Mouse (Mus musculus) CH12.LX (cell line): ENCODE results near the gene Tmem251. TPM values are rescaled to one million over a fixed set of nuclear protein-coding genes. Genes with fewer than 3 reads are reported as not detected.

ENCODE experiments used
- DNase-seq: peaks from one replicate; pipeline ENCODE4 v3.0.0-alpha.2; 2013; ENCODE audit errors: extremely low read depth
- H3K27ac ChIP-seq: 2 replicates; pipeline ENCODE4 v1.5.1; 2012; ENCODE audit warnings: low read depth, mild to moderate bottlenecking, control low read depth, moderate library complexity; ENCODE audit not compliant: insufficient read depth
- H3K27me3 ChIP-seq: replicated peaks from 2 replicates; pipeline ENCODE3; 2012; ENCODE audit warnings: inconsistent platforms
- H3K36me3 ChIP-seq, 2 experiments: replicated peaks in 1 of 2; 2 replicates each; pipeline versions ENCODE3 to v1.6.1; 2012; ENCODE audit warnings: inconsistent platforms in 1 of 2, low read length in 1 of 2, mild to moderate bottlenecking in 1 of 2, mixed read lengths in 1 of 2, moderate library complexity in 1 of 2; ENCODE audit not compliant: control insufficient read depth in 1 of 2, insufficient read depth in 1 of 2
- H3K4me1 ChIP-seq, 2 experiments: 2 replicates each; pipeline ENCODE4 v1.6.1; 2012; ENCODE audit warnings: inconsistent platforms in 1 of 2, moderate library complexity in 1 of 2; ENCODE audit not compliant: insufficient read depth in 2 of 2, control insufficient read depth in 1 of 2
- H3K4me2 ChIP-seq: 2 replicates; pipeline ENCODE4 v1.6.1; 2012; ENCODE audit warnings: low read depth, mild to moderate bottlenecking, control low read depth; ENCODE audit not compliant: poor library complexity, insufficient read depth, severe bottlenecking
- H3K4me3 ChIP-seq, 3 experiments: fragments of 150-350 bp in 1 of 3; sonication (generic) in 1 of 3; replicated peaks in 1 of 3; 2 replicates each; pipeline versions ENCODE3 to v1.5.1; 2011 to 2012; ENCODE audit warnings: low read depth in 2 of 3, low read length in 2 of 3, mild to moderate bottlenecking in 2 of 3, moderate library complexity in 2 of 3, control low read depth in 1 of 3, improper control_type of control experiment in 1 of 3, inconsistent platforms in 1 of 3, mixed read lengths in 1 of 3; ENCODE audit not compliant: poor library complexity in 1 of 3
- H3K79me2 ChIP-seq: replicated peaks from 2 replicates; pipeline ENCODE4 v1.6.1; 2012; ENCODE audit warnings: mild to moderate bottlenecking, moderate library complexity; ENCODE audit not compliant: control insufficient read depth, poor library complexity, insufficient read depth, severe bottlenecking; ENCODE audit errors: extremely low read depth
- H3K9ac ChIP-seq: 2 replicates; pipeline ENCODE4 v1.6.1; 2012; ENCODE audit warnings: low read depth, mild to moderate bottlenecking, control low read depth, moderate library complexity; ENCODE audit not compliant: insufficient read depth
- H3K9me3 ChIP-seq: replicated peaks from 2 replicates; pipeline ENCODE3; 2012; ENCODE audit warnings: low read length, inconsistent platforms, mixed read lengths
- CTCF ChIP-seq, 2 experiments: IDR thresholded peaks in 1 of 2; conservative IDR thresholded peaks in 1 of 2; 2 replicates each; pipeline ENCODE4 v1.5.1; 2011 to 2012; ENCODE audit warnings: low read depth in 2 of 2, low read length in 2 of 2, improper control_type of control experiment in 1 of 2, inconsistent platforms in 1 of 2, mild to moderate bottlenecking in 1 of 2, moderate library complexity in 1 of 2
- ELF1 ChIP-seq: IDR thresholded peaks from 2 replicates; pipeline ENCODE4 v1.6.1; 2014; ENCODE audit warnings: low read depth, mild to moderate bottlenecking, inconsistent platforms, low read length, improper control_type of control experiment
- EP300 ChIP-seq: IDR thresholded peaks from 2 replicates; pipeline ENCODE4 v1.6.1; 2011; ENCODE audit warnings: low read length, improper control_type of control experiment
- GABPA ChIP-seq: IDR thresholded peaks from 2 replicates; pipeline ENCODE4 v1.6.1; 2012; ENCODE audit warnings: low read depth, low read length, improper control_type of control experiment, inconsistent platforms; ENCODE audit not compliant: insufficient replicate concordance
- IRF4 ChIP-seq: IDR thresholded peaks from 2 replicates; pipeline ENCODE4 v1.6.1; 2014; ENCODE audit warnings: low read depth, mild to moderate bottlenecking, inconsistent platforms, low read length, improper control_type of control experiment
- MAX ChIP-seq: IDR thresholded peaks from 2 replicates; pipeline ENCODE4 v1.6.1; 2011; ENCODE audit warnings: low read length, improper control_type of control experiment
- MEF2A ChIP-seq: IDR thresholded peaks from 2 replicates; pipeline ENCODE4 v1.6.1; 2014; ENCODE audit warnings: low read depth, mild to moderate bottlenecking, inconsistent platforms, low read length, improper control_type of control experiment, borderline replicate concordance
- MXI1 ChIP-seq: IDR thresholded peaks from 2 replicates; pipeline ENCODE4 v1.6.1; 2011; ENCODE audit warnings: mild to moderate bottlenecking, low read depth, low read length, improper control_type of control experiment
- MYC ChIP-seq: IDR thresholded peaks from 2 replicates; pipeline ENCODE4 v1.6.1; 2011; ENCODE audit warnings: low read depth, mild to moderate bottlenecking, improper control_type of control experiment, low read length
- NRF1 ChIP-seq: IDR thresholded peaks from 2 replicates; pipeline ENCODE4 v1.6.1; 2014; ENCODE audit warnings: low read depth, mild to moderate bottlenecking, inconsistent platforms, low read length, improper control_type of control experiment, moderate library complexity
- POLR2AphosphoS2 ChIP-seq: IDR thresholded peaks from 2 replicates; pipeline ENCODE4 v1.6.1; 2011; ENCODE audit warnings: low read depth, low read length, improper control_type of control experiment
- SIN3A ChIP-seq: IDR thresholded peaks from 2 replicates; pipeline ENCODE4 v1.6.1; 2012; ENCODE audit warnings: low read length, improper control_type of control experiment, inconsistent platforms
- SMC3 ChIP-seq: IDR thresholded peaks from 2 replicates; pipeline ENCODE4 v1.6.1; 2011; ENCODE audit warnings: low read depth, low read length, improper control_type of control experiment
- TBP ChIP-seq: conservative IDR thresholded peaks from 2 replicates; pipeline ENCODE4 v1.6.1; 2011; ENCODE audit warnings: low read depth, low read length, improper control_type of control experiment
- TCF12 ChIP-seq: IDR thresholded peaks from 2 replicates; pipeline ENCODE4 v1.6.1; 2014; ENCODE audit warnings: low read depth, mild to moderate bottlenecking, inconsistent platforms, low read length, improper control_type of control experiment
- UBTF ChIP-seq: IDR thresholded peaks from 2 replicates; pipeline ENCODE4 v1.6.1; 2012; ENCODE audit warnings: low read depth, mild to moderate bottlenecking, inconsistent platforms, low read length, improper control_type of control experiment, moderate library complexity
- ZC3H11A ChIP-seq: IDR thresholded peaks from 2 replicates; pipeline ENCODE4 v1.6.1; 2012; ENCODE audit warnings: low read depth, mild to moderate bottlenecking, inconsistent platforms, low read length, improper control_type of control experiment
- ZKSCAN1 ChIP-seq: IDR thresholded peaks from 2 replicates; pipeline ENCODE4 v1.6.1; 2012; ENCODE audit warnings: low read depth, inconsistent platforms, low read length, improper control_type of control experiment, borderline replicate concordance
- ZMIZ1 ChIP-seq: IDR thresholded peaks from 2 replicates; pipeline ENCODE4 v1.6.1; 2012; ENCODE audit warnings: low read depth, mild to moderate bottlenecking, inconsistent platforms, low read length, improper control_type of control experiment
- ZNF384 ChIP-seq: IDR thresholded peaks from 2 replicates; pipeline ENCODE4 v1.6.1; 2012; ENCODE audit warnings: low read depth, low read length, improper control_type of control experiment, inconsistent platforms
- dilution Hi-C: fragments of 300-500 bp; cut with MboI; formaldehyde crosslinking; loops from 2 replicates; pipeline ENCODE4 v1.14.3; 2020; ENCODE audit warnings: low sequenced_read_pairs; ENCODE audit not compliant: extremely low pct_unique_long_range_greater_than_20kb, extremely low pct_ligation_motif_present
- in situ Hi-C: fragments of 300-500 bp; cut with MboI; formaldehyde crosslinking; loops from 3 replicates; pipeline ENCODE4 v1.14.3; 2019; ENCODE audit warnings: low sequenced_read_pairs, low pct_ligation_motif_present, low pct_unique_long_range_greater_than_20kb, mixed read lengths
- polyA plus RNA-seq: library from polyadenylated mRNA; unstranded; fragments of >175 nt; gene quantifications from 2 replicates; pipeline ENCODE4 v1.2.1, GENCODE M21; 2012; ENCODE audit warnings: low read depth; ENCODE audit not compliant: insufficient read length
- total RNA-seq, 2 experiments: library from RNA; depleted of rRNA; stranded (reverse); fragments of 300-350 nt in 1 of 2; fragments of >200 nt in 1 of 2; gene quantifications; 2 replicates each; pipeline ENCODE4 v1.2.3; 2012 to 2014

The Tmem251 gene
- total and polyA plus RNA-seq, 3 experiments, result 3.9 to 13.9 (median 11.1) TPM

DNA sequence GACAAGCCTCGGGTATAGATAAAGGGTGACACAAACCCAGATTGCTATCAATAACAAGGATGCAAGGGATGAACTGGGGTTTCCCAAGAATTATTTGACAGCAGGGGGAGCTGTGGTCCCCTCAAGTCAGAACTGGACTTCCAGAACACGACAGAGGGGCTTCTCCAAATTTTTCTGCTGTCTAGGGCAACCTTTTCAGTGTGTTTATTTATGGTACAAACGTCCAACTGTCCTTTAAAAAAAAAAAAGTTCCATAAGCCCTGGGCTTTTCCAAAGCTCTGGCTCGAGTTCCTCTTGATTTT, 40.5 kb upstream of the Tmem251 start:
- peak overlapping the region; percentile 59 for H3K9ac ChIP-seq
- no peaks in the 10 kb centered on the region for H3K9me3 ChIP-seq
- peaks cover 28% of the 10 kb centered on the region for H3K79me2 ChIP-seq
- peak; percentile 32 for TF ChIP-seq SMC3
- TF ChIP-seq CTCF (conservative IDR thresholded peaks at IDR 0.05 in 1 of 2, IDR thresholded peaks at IDR 0.05 in 1 of 2; ENCODE audit: low read depth in 2 of 2, low read length in 2 of 2), result peak; percentile 16 to 56; a peak in 3 of 4 replicates
- no peak for TF ChIP-seq GABPA
- TF ChIP-seq, all 38 proteins: peak for 2
- Histone ChIP-seq H3K27ac (peak overlapping the region; percentile 4; the same call in 1 of the 2 replicates), H3K4me1 (peaks cover 25 to 55% of the 10 kb centered on the region in 2 experiments), H3K27me3 (peaks cover 1% of the 10 kb centered on the region), H3K4me2 (peak overlapping the region; percentile 86), H3K4me3 (peak overlapping the region; percentile 62 to 83 (median 72)), H3K36me3 (peaks cover 0 to 10% of the 10 kb centered on the region in 2 experiments)
- in situ Hi-C loops (no loop called here), dilution Hi-C loops (no loop called here)
- DNase-seq, result no peak

- in situ Hi-C loops, result no loop called here
- Histone ChIP-seq H3K27me3 (peaks cover 1% of the 10 kb centered on the region), H3K36me3 (peaks cover 0 to 10% of the 10 kb centered on the region in 2 experiments), H3K9ac (peak overlapping the region; percentile 59), H3K9me3 (no peaks in the 10 kb centered on the region), H3K4me1 (peaks cover 21 to 52% of the 10 kb centered on the region in 2 experiments), H3K4me3 (peak overlapping the region; percentile 62 to 83 (median 72)), H3K79me2 (peaks cover 26% of the 10 kb centered on the region), H3K27ac (peak overlapping the region; percentile 25; the same call in 1 of the 2 replicates)
- no peak for DNase-seq
- no peak for TF ChIP-seq ZMIZ1
- TF ChIP-seq, all 38 proteins: peak for 0
- H3K4me2 ChIP-seq, result peak overlapping the region; percentile 86
- dilution Hi-C loops, result no loop called here
These were observed 40.1 kb upstream of the Tmem251 start for GRCm38 (mm10) chr12:102703441-102703840.

GRCm38 (mm10) chr12:102703921-102704408, 39.6 kb upstream of the Tmem251 start:
- Histone ChIP-seq H3K9me3 (no peaks in the 10 kb centered on the region), H3K9ac (peak overlapping the region; percentile 41), H3K79me2 (peaks cover 24% of the 10 kb centered on the region), H3K4me2 (peak overlapping the region; percentile 86), H3K4me1 (peaks cover 18 to 46% of the 10 kb centered on the region in 2 experiments), H3K36me3 (peaks cover 0 to 10% of the 10 kb centered on the region in 2 experiments), H3K27ac (peak overlapping the region; percentile 7), H3K27me3 (peaks cover 1% of the 10 kb centered on the region), H3K4me3 (peak overlapping the region; percentile 62 to 83 (median 72))
- dilution Hi-C loops (no loop called here), in situ Hi-C loops (no loop called here)
- TF ChIP-seq ELF1 (no peak), UBTF (peak; percentile 20; the same call in 1 of the 2 replicates), TBP (no peak), MAX (peak; percentile 50; the same call in 1 of the 2 replicates), IRF4 (no peak), EP300 (no peak), ZC3H11A (no peak), MXI1 (peak; percentile 77), ZKSCAN1 (peak; percentile 79), SIN3A (peak; percentile 62), POLR2AphosphoS2 (no peak), MYC (peak; percentile 49; the same call in 1 of the 2 replicates), TCF12 (0 out of 2 replicates have a peak, but pooled peaks have one; percentile 26), ZNF384 (no peak), MEF2A (no peak), NRF1 (no peak)
- no peak for DNase-seq
